Mouse (Mus musculus) kidney, postnatal 4 days (tissue): Measurements from ENCODE around the gene Gga3.

ENCODE experiments used
- DNase-seq, 2 experiments: peaks; one replicate each; pipeline ENCODE4 v3.0.0; 2021; ENCODE audit warnings: mixed read lengths in 2 of 2

Gga3 gene

DNA sequence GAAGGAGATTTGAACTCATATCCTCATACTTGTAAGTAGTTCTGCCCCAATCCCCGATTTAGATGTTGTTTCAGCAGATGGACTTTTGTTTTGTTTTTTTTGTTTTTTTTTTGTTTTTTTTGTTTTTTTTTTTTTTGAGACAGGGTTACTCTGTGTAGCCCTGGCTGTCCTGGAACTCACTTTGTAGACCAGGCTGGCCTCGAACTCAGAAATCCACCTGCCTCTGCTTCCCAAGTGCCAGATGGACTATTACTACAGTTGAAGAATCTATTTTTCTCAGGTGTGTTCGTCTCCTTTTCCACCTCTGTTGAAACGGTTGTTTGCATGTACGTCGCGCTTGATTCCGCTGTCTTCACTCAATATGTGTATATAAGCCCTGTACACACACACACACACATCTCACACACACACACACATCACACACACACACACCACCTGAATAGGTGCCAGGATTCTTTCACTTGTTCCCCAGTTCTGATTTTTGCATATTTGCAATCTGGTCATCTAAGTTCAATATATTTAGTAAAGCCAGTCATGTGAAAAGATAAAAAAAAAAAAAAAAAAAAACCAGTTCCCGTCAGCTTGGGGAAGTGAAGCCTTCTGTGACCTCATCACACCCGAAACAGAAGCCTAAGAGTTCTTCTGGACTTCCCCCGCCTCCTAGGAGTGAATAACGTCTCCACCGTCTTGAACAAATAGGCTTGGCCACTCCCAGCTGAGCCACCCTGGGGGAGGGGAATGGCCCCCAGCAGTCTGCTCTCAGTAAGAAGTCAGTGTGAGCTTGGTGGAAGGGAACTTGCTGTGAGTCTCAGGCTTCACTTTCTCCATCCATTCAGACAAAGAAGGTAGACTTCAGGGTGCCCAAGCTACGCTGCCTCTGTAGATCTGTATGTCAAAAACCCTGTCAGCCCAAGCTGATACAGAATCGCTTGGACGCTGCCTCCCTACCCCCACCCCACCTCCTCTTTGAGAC lies 27.0 kb upstream of the Gga3 start:
- DNase-seq: peak; percentile 50 to 61

DNA sequence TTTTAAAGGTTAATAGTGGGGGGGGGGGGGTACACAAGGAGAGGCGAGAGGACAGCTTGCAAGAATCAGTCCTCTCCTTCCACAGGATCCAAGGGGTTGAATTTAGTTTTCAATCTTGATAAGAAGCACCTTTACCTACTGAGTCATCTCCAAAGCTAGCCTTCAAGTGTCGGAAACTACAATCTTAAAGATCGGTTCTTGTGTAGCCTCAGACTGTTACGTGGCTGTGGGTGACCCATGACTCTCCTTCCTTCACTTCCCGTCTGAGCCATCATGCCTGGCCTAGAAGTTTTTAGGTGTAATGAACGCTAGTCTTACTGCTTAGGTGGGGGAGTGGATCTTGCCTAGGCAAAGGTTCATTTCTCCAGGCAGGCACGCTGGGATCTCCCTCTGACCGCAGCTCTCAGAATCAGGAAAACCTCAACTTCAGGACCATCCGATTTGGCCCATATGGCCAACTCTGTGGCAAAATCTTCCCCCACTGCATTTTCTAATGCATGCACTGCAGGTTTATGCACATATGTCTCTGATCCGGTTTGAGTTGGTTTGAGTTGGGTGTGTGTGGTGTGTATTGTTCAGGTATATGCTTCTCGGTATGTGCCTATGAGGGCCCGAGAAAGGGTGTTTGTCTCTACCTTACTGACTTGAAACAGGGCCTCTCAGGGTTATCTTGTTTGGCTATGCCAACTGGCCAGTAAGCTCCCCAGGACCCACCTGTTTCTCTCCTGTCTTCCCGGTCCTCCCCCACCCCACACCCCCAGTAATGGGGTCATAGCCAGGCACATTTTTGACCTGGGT lies 26.1 kb upstream of the Gga3 start:
- DNase-seq: no peak

DNA sequence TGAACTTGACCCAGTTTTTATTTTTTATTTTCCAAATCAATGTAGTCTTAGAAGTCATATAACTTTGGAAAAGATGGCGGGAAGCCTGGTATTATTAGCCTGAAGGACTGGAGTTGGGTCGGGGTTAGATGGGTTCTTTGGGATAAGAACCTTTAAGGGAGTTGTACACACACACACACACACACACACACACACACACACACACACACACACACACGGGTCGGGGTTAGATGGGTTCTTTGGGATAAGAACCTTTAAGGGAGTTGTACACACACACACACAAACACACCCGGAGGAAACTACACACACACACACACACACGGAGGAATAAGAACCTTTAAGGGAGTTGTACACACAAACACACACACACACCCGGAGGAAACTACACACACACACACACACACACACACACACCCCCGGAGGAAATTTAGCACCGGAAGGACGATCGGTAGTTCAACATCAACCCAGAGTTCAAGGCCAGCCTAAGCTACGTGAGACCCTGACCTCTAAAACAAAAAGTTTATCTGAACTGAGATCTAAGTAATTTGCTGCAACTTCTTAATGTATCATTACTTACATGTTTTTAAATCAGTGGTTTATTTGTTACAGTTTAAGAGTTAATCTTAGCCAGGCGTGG lies 24.7 kb upstream of the Gga3 start:
- no peak for DNase-seq

DNA sequence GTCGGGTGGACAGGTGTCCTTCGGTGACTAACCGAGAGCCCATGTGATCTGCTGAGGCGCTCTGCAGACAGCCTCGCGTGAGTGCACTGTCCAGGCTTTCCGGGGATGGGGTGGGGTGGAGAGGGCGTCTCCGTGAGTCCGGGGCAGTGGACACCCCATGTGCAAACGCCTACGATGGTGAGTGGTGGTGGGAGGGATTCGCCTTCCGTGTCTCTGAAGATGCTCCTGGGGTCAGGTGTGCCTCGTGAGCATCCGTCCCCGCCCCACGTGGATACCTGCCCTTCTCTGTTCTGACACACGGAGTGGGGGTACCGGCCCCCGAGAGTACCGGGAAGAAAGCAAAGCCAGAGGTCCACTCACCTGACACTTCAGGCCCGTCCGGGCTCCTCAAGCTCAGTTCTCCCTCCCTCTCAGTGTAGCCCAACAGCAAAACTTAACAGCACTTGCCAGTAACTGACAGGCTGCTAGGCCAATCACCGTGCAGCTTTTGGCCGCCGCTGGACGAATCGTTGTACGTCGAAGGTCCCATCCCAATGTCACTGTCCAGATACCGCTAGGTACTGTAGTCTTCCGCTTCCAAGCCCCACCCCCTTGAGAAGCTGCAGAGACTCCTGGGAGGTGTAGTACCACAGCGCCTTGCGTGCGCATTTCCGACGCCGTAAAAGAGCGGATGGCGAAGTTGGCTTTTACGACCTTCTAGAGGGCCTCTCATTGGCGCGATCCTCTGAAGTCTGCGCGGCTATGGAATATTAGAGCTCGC lies 24.0 kb upstream of the Gga3 start, which contains the start of gene Slc25a19:
Gene Slc25a19, minus strand, starts transcription at position 591 of the 760 bp plus-strand sequence.
- DNase-seq: peak; percentile 100

DNA sequence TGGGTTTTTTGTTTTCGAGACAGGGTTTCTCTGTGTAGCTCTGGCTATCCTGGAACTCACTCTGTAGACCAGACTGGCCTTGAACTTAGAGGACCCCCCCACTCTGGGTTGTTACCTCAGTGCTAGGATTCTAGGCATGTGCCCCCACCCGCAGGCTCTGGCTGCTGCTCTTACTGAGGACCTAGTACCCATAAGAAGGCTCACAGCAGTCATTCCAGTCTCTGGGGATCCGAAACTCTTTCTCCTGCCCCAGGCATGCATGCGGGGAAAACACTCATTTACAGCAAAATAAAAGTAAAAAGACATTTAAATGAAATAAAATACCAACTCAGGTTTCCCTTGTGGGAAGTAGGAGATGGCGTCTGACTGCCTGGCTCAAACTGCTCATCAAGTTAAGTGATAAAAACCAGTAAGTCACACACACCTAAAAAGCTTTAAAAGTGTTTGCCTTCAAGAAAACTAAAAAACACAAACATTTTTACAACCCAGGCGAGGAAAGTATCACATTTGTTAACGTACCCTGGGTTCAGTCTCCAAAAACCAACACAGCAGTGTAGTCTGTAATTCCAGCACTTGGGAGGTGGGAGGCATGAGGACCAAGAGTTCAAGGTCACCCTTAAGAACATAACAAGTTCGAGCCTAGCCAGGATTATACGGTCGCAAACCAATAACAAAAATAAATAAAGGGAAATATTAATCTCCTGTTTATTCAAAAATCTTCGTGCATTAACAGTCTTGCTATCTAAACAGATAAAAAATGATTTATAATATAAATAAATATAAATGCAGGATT lies 23.2 kb upstream of the Gga3 start:
- no peak for DNase-seq

DNA sequence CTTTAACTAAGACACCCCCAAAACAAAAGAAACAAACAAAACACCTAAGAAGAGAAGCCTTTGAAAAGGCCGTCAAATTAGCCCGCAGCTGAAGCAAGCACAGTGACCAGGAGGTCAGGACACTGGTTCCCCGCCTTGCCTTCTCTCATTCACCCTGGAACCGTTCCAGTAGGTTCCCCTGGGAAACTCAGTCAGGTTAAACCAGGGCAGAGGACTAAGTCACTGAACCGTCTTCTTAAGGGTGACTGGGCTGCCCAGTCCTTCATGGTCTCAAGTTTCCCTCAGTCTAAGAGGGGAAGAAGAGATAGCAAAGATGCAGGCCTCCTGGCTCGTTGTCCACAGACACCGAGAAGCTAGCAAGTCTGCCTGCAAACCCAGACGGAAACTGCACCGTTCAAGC lies 22.0 kb upstream of the Gga3 start:
- peak; percentile 64 to 74 for DNase-seq

DNA sequence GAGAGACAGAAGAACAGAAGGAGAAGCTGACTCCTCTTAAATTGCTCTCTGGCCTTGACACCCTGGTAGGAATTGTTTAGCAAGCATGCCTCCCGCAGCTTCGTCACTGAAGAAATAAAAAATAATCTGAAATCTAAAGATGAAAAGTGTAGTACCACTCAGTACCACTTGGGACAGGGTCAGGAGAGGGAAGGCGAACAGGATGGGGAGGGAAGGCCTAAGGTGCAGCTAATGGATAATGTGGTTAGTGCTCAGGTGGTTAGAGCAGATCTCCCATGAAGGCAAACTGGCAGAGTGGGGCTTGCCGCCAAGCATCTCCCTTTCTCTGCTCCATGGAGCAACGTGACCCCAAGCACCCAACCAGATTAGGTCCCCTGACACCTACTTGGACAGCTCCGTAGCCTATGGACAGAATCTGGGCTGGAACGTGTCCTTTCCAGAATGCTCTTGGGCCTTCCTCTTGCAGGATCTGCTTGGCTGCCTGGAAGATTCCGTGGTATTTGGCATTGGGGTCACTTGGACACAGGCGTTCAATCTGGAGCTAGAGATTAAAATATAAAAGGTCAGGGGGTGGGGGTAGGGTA lies 19.7 kb upstream of the Gga3 start:
- DNase-seq: no peak

DNA sequence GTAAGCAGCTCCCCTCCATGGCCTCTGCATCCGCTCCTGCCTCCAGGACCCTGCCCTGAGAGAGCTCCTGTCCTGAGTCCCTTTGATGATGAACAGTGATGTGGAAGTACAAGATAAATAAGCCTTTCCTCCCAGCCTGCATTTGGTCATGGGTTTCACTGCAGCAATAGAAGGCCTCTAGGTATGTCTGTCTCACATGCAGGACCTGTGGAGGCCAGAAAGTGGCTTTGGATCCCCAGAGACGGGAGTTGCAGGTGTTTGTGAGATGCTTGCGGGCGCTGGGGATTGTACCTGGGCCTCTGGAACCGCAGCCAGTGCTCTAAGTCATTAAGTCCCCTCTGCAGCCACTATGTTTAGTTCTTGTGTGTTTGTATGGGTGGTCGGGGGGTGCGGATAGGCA lies 16.1 kb upstream of the Gga3 start:
- no peak for DNase-seq

DNA sequence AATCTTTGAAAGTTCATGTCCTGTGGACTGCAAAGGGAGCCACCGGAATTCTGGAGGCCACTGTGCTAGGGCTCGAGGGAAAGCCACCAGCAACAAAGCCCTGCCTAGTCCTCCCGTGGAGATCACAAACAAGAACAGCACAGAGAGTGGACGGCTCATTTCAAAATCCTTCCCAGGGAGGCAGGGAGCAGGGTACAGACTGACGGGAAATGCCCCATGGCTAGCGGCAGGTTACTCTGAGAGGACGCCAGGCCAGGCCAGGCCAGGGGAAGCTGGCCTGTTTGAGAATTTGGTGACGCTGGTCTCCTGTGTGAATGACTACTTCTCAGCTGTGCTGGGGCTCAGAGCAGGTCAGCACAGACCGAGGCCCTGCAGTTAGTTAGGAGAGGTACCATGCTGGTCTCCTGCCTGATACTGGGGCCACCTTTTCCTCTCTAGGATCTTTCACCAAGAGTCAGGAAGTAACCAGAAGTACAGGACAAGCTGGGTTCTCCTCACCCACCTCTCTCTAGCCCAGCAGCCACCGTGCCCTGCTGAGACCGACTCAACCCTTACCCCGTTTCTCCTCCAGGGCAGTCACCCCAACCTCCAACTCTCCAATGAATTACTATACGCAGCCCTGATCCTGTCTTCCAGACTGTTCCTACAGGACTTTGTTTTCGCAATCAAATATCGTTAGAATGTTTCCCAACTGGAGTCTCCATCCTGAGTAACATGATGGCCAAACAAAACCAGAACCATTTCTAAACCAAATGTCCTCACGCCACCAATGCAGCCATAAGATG lies 15.1 kb upstream of the Gga3 start:
- DNase-seq: no peak

DNA sequence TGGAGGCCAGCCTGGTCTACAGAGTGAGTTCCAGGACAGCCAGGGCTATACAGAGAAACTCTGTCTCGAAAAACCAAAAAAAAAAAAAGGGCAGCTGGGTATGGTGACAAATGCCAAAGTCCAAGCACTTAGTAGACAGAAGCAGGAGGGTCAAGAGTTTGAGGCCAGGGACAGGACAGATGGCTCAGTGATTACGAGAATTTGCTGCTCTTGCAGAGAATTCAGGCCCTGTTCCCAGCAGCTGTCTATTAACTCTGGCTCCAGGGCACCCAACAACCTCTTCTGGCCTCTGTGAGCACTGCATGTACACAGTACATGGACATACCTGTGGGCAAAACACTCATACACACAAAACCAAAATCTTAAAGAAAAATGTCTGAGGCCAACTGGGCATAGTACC lies 14.2 kb upstream of the Gga3 start:
- DNase-seq: no peak

DNA sequence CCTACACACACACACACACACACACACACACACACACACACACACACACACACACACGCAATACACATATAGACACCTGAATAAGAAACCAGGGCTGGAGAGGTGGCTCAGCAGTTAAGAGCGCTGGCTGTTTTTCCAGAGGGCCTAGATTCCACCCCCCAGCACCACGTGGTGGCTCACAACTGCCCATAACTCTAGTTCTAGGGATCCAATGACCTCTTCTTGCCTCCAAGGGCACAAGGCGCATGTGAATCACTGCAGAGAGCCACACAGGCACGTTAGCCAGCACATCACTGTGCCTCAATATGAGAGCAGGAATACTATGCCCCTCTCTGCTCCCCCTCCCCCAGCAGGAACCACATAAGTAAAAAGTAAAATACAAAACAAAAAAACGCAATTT lies 13.0 kb upstream of the Gga3 start:
- DNase-seq: no peak

DNA sequence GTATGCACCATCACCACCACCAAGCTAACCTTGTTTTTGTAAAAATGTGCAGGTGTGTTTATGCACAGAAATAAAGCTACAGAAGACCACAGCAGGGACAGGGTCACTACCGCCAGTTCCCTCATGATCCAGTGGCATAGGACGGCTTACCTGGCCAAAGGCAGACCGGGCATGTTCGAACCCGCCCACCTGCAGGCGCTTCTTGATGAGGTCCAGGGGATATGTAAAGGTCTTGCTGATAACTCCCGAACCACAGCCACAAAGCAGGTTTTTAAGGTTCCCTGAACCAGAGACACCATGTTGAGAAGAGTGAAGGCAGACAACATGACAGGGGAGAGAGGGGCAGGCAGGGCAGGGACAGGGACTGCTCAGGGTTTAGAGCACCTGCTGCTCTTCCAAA lies 12.5 kb upstream of the Gga3 start:
- no peak for DNase-seq

DNA sequence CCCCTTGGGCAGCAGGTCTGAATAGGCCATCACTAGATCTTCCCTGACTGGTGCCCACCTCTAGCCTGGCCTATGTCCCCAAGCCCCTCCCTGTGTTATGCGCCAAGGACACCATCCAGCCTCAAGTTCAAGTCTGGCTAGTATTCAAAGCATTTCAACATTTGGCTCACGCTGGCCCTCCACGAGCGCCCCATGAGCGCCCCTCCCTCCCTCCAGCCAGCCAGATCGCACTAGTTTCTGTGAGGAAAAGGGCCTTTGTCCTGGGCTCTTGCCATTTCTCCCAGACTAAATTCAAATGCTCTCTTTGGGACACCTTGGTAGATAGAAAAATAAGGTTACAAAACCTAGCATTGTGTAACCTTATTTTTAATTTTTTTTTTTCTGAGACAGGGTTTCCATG lies 12.0 kb upstream of the Gga3 start:
- no peak for DNase-seq

DNA sequence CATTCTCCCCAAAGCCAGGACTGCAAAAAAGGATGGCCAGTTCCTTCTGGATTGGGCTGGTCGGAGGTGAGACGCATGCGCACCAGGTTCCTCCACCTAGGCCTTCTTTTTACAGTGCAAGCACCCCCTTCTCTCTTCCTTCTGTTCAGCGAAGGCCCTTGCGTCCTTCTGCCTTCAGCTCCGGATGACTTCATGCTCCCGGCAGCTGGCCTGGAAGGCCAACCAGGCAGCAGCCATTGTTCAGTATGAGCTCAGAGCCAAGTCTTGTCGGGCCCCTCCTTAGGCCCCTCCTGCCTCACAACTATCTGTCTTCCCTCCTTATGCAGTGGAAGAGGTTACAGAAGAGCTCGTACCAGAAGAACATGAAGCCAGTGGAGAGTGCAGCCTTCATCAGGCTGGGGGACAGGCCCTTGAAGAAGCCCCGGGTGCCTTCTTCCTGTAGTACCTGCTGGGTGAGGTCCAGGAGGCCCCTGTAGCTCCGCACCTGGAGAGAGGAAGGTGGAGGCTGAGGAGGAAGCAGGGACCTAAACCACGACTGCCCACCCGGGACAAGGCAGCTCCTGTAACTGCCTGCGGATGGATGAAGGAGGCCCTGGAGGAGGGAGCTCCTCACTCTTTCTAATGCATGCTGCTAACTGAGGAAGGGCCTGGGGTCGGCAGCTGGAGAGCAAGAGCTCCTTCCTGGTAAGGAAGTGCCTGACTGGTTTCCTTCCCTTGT lies 11.4 kb upstream of the Gga3 start:
- peak; percentile 37 to 52 for DNase-seq

DNA sequence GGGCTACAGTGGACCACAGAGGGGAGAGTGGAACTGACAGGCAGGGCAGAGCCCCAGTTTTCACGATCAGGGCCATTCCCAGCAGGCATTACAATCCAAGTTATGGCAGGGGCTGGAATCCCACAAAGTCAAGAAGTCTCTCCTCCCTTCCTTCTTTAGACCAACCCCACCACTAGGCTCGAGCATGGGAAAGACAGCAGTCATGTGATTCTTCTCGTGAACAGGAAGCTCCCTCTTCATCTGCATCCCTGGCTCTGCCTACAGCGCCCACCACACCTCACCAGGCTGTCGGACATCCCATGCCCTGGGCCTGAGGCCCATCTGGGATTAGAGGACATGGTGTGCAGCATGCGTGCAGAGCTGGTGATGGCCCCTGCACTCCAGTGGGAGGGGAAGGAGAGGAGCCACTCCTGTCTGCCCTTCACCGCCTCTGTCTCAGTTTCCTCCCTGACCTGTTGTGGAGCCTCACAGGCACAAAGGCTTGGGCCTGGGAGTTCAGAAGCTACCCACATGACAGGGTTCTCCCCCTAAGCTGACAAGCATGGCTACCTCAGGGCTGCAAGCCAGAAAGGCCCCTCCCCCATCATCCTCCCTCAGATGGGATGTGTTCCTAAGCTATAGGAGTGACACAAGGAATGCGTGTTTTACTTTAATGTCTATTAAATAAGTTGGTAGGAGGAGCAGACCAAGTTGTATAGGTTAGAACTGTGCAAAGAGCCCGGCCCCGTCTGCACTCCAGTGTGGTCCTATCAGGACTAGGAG lies 10.7 kb upstream of the Gga3 start:
- peak; percentile 69 to 75 for DNase-seq

DNA sequence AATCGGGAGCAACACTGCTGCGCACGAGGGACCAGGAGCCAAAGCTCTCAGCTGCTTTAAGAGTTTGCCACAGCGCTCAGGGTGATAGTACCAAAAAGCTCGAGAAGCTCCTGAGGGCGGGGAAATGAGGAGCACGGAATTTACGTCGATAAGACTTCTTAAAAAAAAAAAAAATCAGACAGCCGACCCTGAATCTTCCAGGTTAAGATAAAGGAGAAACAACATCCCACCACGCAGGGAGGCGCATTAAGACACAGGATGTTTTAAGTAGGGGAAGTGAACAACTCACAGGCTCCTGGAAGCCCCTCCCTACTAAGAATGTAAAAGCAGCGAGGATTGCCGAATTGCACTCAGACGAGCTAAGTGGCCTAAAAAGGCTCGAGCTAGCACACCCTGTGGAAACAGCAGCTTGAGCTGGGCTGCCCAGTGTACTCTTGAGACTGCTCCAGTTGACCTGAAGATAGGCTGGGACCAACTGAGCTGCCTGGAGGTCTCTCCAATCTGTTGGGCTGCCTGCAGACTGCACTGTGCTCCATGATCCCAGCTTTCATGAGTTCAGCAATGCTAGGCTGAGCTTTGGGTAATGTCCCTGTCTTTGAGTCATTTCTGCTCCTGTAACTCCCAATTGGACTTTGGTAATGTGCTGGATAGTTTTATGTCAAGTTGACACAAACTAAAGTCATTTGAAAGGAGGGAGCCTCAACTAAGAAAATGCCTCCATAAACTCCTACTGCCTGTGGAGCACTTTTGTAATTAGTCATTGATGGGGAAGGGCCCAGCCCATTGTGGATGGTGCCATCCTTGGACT lies 9.5 kb upstream of the Gga3 start:
- peak; percentile 31 to 52 for DNase-seq

DNA sequence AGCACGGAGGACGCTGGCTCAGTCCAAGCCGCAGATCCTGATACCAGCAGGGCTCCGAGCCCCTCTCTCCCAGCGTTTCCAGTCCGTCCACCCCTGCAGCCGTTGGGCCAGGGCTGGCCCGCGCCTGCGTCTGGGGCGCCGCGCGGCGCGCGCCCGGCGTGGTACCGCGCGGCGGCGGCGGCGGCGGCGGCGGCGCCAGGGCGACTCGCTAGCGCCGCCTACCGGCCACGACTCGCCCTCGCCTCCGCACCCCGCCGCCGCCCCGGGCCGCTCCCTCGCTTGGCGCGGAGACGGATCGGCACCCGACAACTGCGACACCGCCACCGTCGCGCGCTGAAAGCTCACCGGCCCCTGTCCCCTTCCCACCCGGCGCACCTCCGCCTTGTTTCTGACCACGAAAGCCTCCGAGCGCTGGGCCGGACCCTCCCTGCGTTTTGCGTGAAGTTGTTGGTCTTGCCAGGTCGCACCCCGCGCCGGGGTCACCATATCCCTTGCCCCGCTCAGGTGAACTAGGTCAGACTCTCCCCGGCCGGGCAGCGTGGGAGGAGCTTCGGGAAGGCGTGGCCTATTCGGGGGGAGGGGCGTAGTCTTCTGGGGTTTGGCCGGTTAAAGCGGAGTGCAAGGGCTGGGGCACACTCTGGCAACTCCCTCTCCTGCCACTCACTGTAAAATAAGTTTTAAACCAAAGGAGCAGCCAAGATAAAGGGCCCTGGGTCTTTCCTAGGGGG lies 8.7 kb upstream of the Gga3 start, which contains the start of gene Mif4gd:
Gene Mif4gd, minus strand, starts transcription at position 560 of the 728 bp plus-strand sequence.
- DNase-seq: peak; percentile 94 to 95
